Mouse (Mus musculus): ENCODE data around the gene Chchd2.
A peak's percentile ranks its signal among the peaks of the same experiment; 100 is the strongest.

GRCm38 (mm10) chr5:129914024-129914423 lies 26.8 kb upstream of the Chchd2 start:
- TF ChIP-seq POLR2A (IDR thresholded peaks at IDR 0.05; ENCODE audit: low read depth, low read length) (no peak), CTCF (IDR thresholded peaks at IDR 0.05; ENCODE audit: borderline replicate concordance, insufficient read depth, low read length) (peak; percentile 28; the same call in 1 of the 2 replicates)

Measured in embryonic fibroblast, embryonic 13.5 days (primary cell).